Mouse (Mus musculus) MEL (cell line): Measurements from ENCODE around the gene Hoxc10. TPM values are rescaled to one million over a fixed set of nuclear protein-coding genes. Genes with fewer than 3 reads are reported as not detected.

ENCODE experiments used
- DNase-seq: peaks from one replicate; pipeline ENCODE4 v3.0.0; 2011; ENCODE audit warnings: low read depth, low spot score
- H3K27ac ChIP-seq: 2 replicates; pipeline ENCODE4 v1.5.1; 2012; ENCODE audit warnings: low read depth, mild to moderate bottlenecking, control low read depth, low read length, moderate library complexity; ENCODE audit not compliant: control insufficient read depth
- H3K27me3 ChIP-seq, 2 experiments: fragments of 150-350 bp in 1 of 2; sonication (generic) in 1 of 2; 2 replicates each; pipeline ENCODE4 v1.6.1; 2012; ENCODE audit warnings: low read length in 2 of 2, mild to moderate bottlenecking in 2 of 2, improper control_type of control experiment in 1 of 2, moderate library complexity in 1 of 2; ENCODE audit not compliant: insufficient read depth in 2 of 2, control insufficient read depth in 1 of 2
- H3K36me3 ChIP-seq, 2 experiments: 2 replicates each; pipeline ENCODE4 v1.6.1; 2012 to 2014; ENCODE audit warnings: low read length in 2 of 2, improper control_type of control experiment in 1 of 2, inconsistent platforms in 1 of 2, mild to moderate bottlenecking in 1 of 2; ENCODE audit not compliant: insufficient read depth in 2 of 2, control insufficient read depth in 1 of 2
- H3K4me1 ChIP-seq, 2 experiments: fragments of 150-350 bp in 1 of 2; sonication (generic) in 1 of 2; 2 replicates each; pipeline ENCODE4 v1.6.1; 2012; ENCODE audit warnings: low read length in 2 of 2, improper control_type of control experiment in 1 of 2, mild to moderate bottlenecking in 1 of 2; ENCODE audit not compliant: insufficient read depth in 2 of 2, control insufficient read depth in 1 of 2
- H3K4me3 ChIP-seq, 2 experiments: fragments of 150-350 bp in 1 of 2; sonication (generic) in 1 of 2; 2 replicates each; pipeline ENCODE4 v1.5.1; 2012; ENCODE audit warnings: low read depth in 2 of 2, low read length in 2 of 2, mild to moderate bottlenecking in 2 of 2, moderate library complexity in 2 of 2, control low read depth in 1 of 2, improper control_type of control experiment in 1 of 2; ENCODE audit not compliant: control insufficient read depth in 1 of 2, insufficient read depth in 1 of 2
- H3K79me2 ChIP-seq: 2 replicates; pipeline ENCODE4 v1.6.1; 2012; ENCODE audit warnings: mild to moderate bottlenecking, low read length, moderate library complexity; ENCODE audit not compliant: control insufficient read depth, poor library complexity, insufficient read depth
- H3K9ac ChIP-seq: 2 replicates; pipeline ENCODE4 v1.6.1; 2012; ENCODE audit warnings: low read depth, mild to moderate bottlenecking, control low read depth, low read length, moderate library complexity; ENCODE audit not compliant: control insufficient read depth, poor library complexity, severe bottlenecking
- H3K9me3 ChIP-seq: fragments of 150-350 bp; sonication (generic); replicated peaks from 2 replicates; pipeline ENCODE4 v1.6.1; 2012; ENCODE audit warnings: mild to moderate bottlenecking, low read length, improper control_type of control experiment, moderate library complexity; ENCODE audit not compliant: insufficient read depth
- CHD1 ChIP-seq: IDR thresholded peaks from 2 replicates; pipeline ENCODE4 v1.6.1; 2012; ENCODE audit warnings: low read depth, mild to moderate bottlenecking, inconsistent platforms, low read length, improper control_type of control experiment
- CTCF ChIP-seq, 3 experiments: IDR thresholded peaks in 2 of 3; conservative IDR thresholded peaks in 1 of 3; 2 replicates each; pipeline ENCODE4 v1.5.1; 2011 to 2012; ENCODE audit warnings: low read length in 3 of 3, low read depth in 2 of 3, mild to moderate bottlenecking in 2 of 3, improper control_type of control experiment in 1 of 3, inconsistent platforms in 1 of 3, mixed read lengths in 1 of 3, moderate library complexity in 1 of 3; ENCODE audit not compliant: control insufficient read depth in 1 of 3, insufficient read depth in 1 of 3, poor library complexity in 1 of 3, severe bottlenecking in 1 of 3
- E2F4 ChIP-seq: IDR thresholded peaks from 2 replicates; pipeline ENCODE4 v1.6.1; 2011; ENCODE audit warnings: low read depth, low read length, improper control_type of control experiment, borderline replicate concordance
- ELF1 ChIP-seq: IDR thresholded peaks from 2 replicates; pipeline ENCODE4 v1.6.1; 2014; ENCODE audit warnings: low read depth, mild to moderate bottlenecking, inconsistent platforms, low read length, improper control_type of control experiment, moderate library complexity
- ETS1 ChIP-seq: IDR thresholded peaks from 2 replicates; pipeline ENCODE4 v1.6.1; 2012; ENCODE audit warnings: low read depth, mild to moderate bottlenecking, inconsistent platforms, low read length, improper control_type of control experiment, moderate library complexity
- GABPA ChIP-seq: IDR thresholded peaks from 2 replicates; pipeline ENCODE4 v1.6.1; 2012; ENCODE audit warnings: low read depth, mild to moderate bottlenecking, inconsistent platforms, low read length, improper control_type of control experiment, moderate library complexity
- HCFC1 ChIP-seq: IDR thresholded peaks from 2 replicates; pipeline ENCODE4 v1.6.1; 2012; ENCODE audit warnings: low read depth, mild to moderate bottlenecking, inconsistent platforms, low read length, improper control_type of control experiment, moderate library complexity
- JUND ChIP-seq: IDR thresholded peaks from 2 replicates; pipeline ENCODE4 v1.6.1; 2011; ENCODE audit warnings: low read depth, mild to moderate bottlenecking, improper control_type of control experiment, low read length
- MAZ ChIP-seq: IDR thresholded peaks from 2 replicates; pipeline ENCODE4 v1.6.1; 2012; ENCODE audit warnings: low read depth, mild to moderate bottlenecking, inconsistent platforms, low read length, improper control_type of control experiment
- MEF2A ChIP-seq: IDR thresholded peaks from 2 replicates; pipeline ENCODE4 v1.6.1; 2014; ENCODE audit warnings: low read depth, mild to moderate bottlenecking, inconsistent platforms, low read length, improper control_type of control experiment; ENCODE audit not compliant: poor library complexity, insufficient replicate concordance, severe bottlenecking; ENCODE audit errors: extremely low read depth
- MXI1 ChIP-seq: IDR thresholded peaks from 2 replicates; pipeline ENCODE4 v1.6.1; 2011; ENCODE audit warnings: mild to moderate bottlenecking, low read depth, low read length, improper control_type of control experiment
- MYC ChIP-seq: IDR thresholded peaks from 2 replicates; pipeline ENCODE4 v1.6.1; 2011; ENCODE audit warnings: low read depth, mild to moderate bottlenecking, low read length, improper control_type of control experiment, moderate library complexity
- NELFE ChIP-seq: IDR thresholded peaks from 2 replicates; pipeline ENCODE4 v1.6.1; 2011; ENCODE audit warnings: low read depth, low read length, improper control_type of control experiment
- POLR2A ChIP-seq, 2 experiments: IDR thresholded peaks; 2 replicates each; pipeline ENCODE4 v1.6.1; 2011 to 2012; ENCODE audit warnings: low read length in 2 of 2, mild to moderate bottlenecking in 2 of 2, control low read depth in 1 of 2, improper control_type of control experiment in 1 of 2, low read depth in 1 of 2, moderate library complexity in 1 of 2; ENCODE audit not compliant: control insufficient read depth in 1 of 2, insufficient read depth in 1 of 2, poor library complexity in 1 of 2
- POLR2AphosphoS2 ChIP-seq: IDR thresholded peaks from 2 replicates; pipeline ENCODE4 v1.6.1; 2011; ENCODE audit warnings: low read length, improper control_type of control experiment
- POLR2AphosphoS5 ChIP-seq: IDR thresholded peaks from 2 replicates; pipeline ENCODE4 v1.6.1; 2012; ENCODE audit warnings: low read depth, borderline replicate concordance, mild to moderate bottlenecking, inconsistent platforms, low read length, moderate library complexity, mixed read lengths
- SIN3A ChIP-seq: IDR thresholded peaks from 2 replicates; pipeline ENCODE4 v1.6.1; 2012; ENCODE audit warnings: low read length, improper control_type of control experiment, inconsistent platforms
- SMC3 ChIP-seq: IDR thresholded peaks from 2 replicates; pipeline ENCODE4 v1.6.1; 2011; ENCODE audit warnings: low read depth, low read length, improper control_type of control experiment
- TAL1 ChIP-seq: IDR thresholded peaks from 2 replicates; pipeline ENCODE4 v1.6.1; 2012; ENCODE audit warnings: mild to moderate bottlenecking, inconsistent platforms, low read length, moderate library complexity, mixed read lengths
- TBP ChIP-seq: IDR thresholded peaks from 2 replicates; pipeline ENCODE4 v1.8.0; 2011; ENCODE audit warnings: low read depth, low read length, improper control_type of control experiment
- TCF12 ChIP-seq: IDR thresholded peaks from 2 replicates; pipeline ENCODE4 v1.6.1; 2014; ENCODE audit warnings: low read depth, mild to moderate bottlenecking, inconsistent platforms, low read length, improper control_type of control experiment, moderate library complexity
- UBTF ChIP-seq: IDR thresholded peaks from 2 replicates; pipeline ENCODE4 v1.6.1; 2012; ENCODE audit warnings: low read depth, mild to moderate bottlenecking, inconsistent platforms, low read length, improper control_type of control experiment, moderate library complexity, borderline replicate concordance; ENCODE audit not compliant: insufficient read depth
- USF2 ChIP-seq, 2 experiments: IDR thresholded peaks; 2 replicates each; pipeline ENCODE4 v1.6.1; 2011 to 2012; ENCODE audit warnings: improper control_type of control experiment in 2 of 2, low read length in 2 of 2, borderline replicate concordance in 1 of 2, inconsistent platforms in 1 of 2, low read depth in 1 of 2, mild to moderate bottlenecking in 1 of 2; ENCODE audit not compliant: insufficient read depth in 1 of 2
- ZKSCAN1 ChIP-seq: IDR thresholded peaks from 2 replicates; pipeline ENCODE4 v1.6.1; 2012; ENCODE audit warnings: low read depth, mild to moderate bottlenecking, inconsistent platforms, low read length, improper control_type of control experiment, moderate library complexity
- polyA plus RNA-seq, 2 experiments: library from polyadenylated mRNA; stranded (reverse) in 1 of 2; unstranded in 1 of 2; fragments of >175 nt in 1 of 2; fragments of >200 nt in 1 of 2; gene quantifications; 2 replicates each; pipeline versions ENCODE4 v1.2.1 to v1.2.4; 2012; ENCODE audit warnings: low replicate concordance in 2 of 2, low read depth in 1 of 2; ENCODE audit not compliant: insufficient read length in 2 of 2, insufficient read depth in 1 of 2, missing spikeins in 1 of 2
- total RNA-seq: library from RNA; depleted of rRNA; stranded (reverse); fragments of 300-350 nt; gene quantifications from 2 replicates; pipeline ENCODE4 v1.2.3, GENCODE M21; 2012

The Hoxc10 gene
- total and polyA plus RNA-seq, 3 experiments = 6.8 to 24.8 TPM; not detected in 1

DNA sequence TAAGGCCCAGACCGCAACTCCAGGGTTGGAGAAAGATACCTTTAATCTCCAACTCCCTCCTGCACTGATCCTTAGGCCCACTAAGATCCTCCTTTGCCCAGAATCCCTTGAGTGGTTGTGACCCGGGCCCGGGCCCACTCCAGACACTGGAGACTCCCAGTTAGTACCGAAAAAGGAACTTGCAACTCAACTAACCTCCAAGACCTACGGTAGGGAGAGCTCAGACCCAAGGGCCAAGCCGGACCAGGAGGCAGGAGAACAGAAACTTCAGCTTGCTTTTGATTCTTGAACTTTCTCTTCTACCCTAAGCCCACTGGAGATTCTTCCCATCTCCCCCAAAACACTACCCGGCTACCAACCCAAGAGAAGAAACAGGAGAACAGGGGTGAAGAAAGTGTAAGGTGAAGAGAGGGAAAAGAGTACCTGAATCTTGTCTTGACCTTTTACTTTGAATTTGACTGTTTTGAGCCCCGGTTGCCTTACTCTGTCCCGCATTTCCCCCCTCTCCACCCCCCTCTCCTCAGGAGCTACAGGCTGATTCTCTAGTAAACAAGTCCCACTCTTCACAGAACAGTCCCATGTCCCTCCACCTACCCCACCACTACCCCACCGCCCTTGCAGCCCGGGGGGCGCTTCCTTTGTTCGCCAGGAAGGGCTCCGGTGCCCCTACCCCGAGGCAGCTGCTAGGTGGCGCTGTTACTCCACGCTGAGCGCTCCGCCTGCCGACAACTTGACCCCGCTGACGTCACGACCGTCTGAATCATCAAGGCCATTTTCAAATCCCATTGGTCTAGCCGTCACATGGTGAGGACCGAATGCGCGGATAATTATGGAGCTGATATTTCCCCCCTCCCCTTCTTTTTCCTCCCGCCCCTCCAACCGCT lies 462 bp upstream of the Hoxc10 start (continued):
- TF ChIP-seq MYC (peak; percentile 80), HCFC1 (peak; percentile 77), CTCF (IDR thresholded peaks at IDR 0.05 in 2 of 3, conservative IDR thresholded peaks at IDR 0.05 in 1 of 3; ENCODE audit: control insufficient read depth in 1 of 3, insufficient read depth in 1 of 3, low read depth in 2 of 3, low read length in 3 of 3, poor library complexity in 1 of 3, severe bottlenecking in 1 of 3) (peak; percentile 94 to 100 (median 100)), ETS1 (peak; percentile 74; the same call in 1 of the 2 replicates), POLR2A (IDR thresholded peaks at IDR 0.05; ENCODE audit: control insufficient read depth in 1 of 2, insufficient read depth in 1 of 2, low read depth in 1 of 2, low read length in 2 of 2, poor library complexity in 1 of 2) (peak in 1 of 2 experiments; percentile 7; a peak in 1 of 4 replicates)

GRCm38 (mm10) chr15:102967312-102967510 lies 615 bp downstream of the Hoxc10 start, which contains the start of gene Hoxc5:
Gene Hoxc5, plus strand, starts transcription at chr15:102967443.
- Histone ChIP-seq H3K4me1 (peaks cover 12 to 19% of the 10 kb centered on the region in 2 experiments), H3K79me2 (peaks cover 31% of the 10 kb centered on the region), H3K4me3 (peak within 1 kb of the TSS; percentile 84 to 97), H3K27me3 (peaks cover 8 to 11% of the 10 kb centered on the region in 2 experiments), H3K27ac (peak within 1 kb of the TSS; percentile 82), H3K9me3 (no peaks in the 10 kb centered on the region), H3K9ac (peak within 1 kb of the TSS; percentile 93), H3K36me3 (peaks cover 0 to 18% of the 10 kb centered on the region in 2 experiments; a peak in 2 of 4 replicates)
- 0 out of 2 replicates have a peak, but pooled peaks have one; percentile 13 for TF ChIP-seq MXI1
- TF ChIP-seq MEF2A = no peak
- peak; percentile 3; the same call in 1 of the 2 replicates for TF ChIP-seq NELFE
- no peak for DNase-seq

DNA sequence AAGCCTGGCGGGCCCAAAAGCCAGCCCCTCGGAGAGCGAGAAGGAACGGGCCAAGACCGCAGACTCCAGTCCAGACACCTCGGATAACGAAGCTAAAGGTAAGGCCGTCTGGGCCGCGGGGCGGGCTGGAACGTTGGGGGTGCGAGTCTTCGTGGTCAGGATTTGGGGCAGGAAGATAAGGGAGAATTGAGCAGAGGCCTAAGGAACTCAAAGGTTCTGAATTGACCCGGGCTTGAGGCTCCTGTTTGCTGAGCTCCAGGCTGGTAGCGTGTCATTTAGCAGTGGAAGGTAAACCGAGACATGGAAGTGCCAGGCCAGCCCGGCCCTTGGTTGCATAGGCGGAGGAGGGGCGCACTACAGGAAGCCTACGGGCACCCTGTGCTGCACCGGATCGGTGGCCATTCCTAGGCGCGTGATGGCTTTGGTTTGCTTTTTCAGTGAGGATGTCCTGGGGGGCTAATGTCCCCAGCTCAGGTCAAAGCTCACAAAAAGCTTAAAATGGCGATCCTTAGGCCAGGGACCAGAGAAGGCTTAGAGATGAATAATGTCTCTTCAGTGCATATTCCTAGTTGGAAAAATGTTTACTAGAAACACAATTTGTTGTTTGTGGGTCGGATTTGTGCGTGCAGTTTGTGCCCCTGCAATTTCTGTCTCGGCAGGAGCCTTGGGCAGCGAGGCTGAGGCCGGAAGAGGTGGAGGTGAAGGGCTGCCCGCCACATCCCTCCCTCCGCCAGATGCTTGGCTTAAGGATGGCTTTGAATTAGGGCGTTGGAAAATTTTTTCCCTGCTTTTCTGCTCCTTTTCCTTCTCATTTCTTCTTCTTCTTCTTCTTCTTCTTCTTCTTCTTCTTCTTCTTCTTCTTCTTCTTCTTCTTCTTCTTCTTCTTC lies 1.2 kb downstream of the Hoxc10 start:
- peak overlapping the region; percentile 93 for H3K9ac ChIP-seq
- peaks cover 0 to 18% of the 10 kb centered on the region in 2 experiments; a peak in 2 of 4 replicates for H3K36me3 ChIP-seq
- no peaks in the 10 kb centered on the region for H3K9me3 ChIP-seq
- H3K4me3 ChIP-seq = peak overlapping the region; percentile 84 to 97
- H3K27ac ChIP-seq = peak overlapping the region; percentile 82
- H3K27me3 ChIP-seq = peaks cover 4 to 6% of the 10 kb centered on the region in 2 experiments; a peak in 3 of 4 replicates
- peaks cover 31% of the 10 kb centered on the region for H3K79me2 ChIP-seq
- H3K4me1 ChIP-seq = peaks cover 12 to 19% of the 10 kb centered on the region in 2 experiments
- DNase-seq = peak; percentile 81
- TF ChIP-seq JUND (no peak), UBTF (peak; percentile 89; the same call in 1 of the 2 replicates), TCF12 (peak; percentile 33; the same call in 1 of the 2 replicates), TAL1 (no peak), POLR2AphosphoS2 (no peak), ELF1 (no peak), CHD1 (peak; percentile 31; the same call in 1 of the 2 replicates), ZKSCAN1 (no peak), USF2 (IDR thresholded peaks at IDR 0.05; ENCODE audit: borderline replicate concordance in 1 of 2, insufficient read depth in 1 of 2, low read depth in 1 of 2, low read length in 2 of 2) (no peak), MAZ (no peak), GABPA (no peak), ETS1 (no peak), SIN3A (peak; percentile 12; the same call in 1 of the 2 replicates), TBP (peak; percentile 24; the same call in 1 of the 2 replicates), E2F4 (0 out of 2 replicates have a peak, but pooled peaks have one; percentile 8), MEF2A (no peak), POLR2AphosphoS5 (no peak), MXI1 (no peak), SMC3 (0 out of 2 replicates have a peak, but pooled peaks have one; percentile 1)
